8 mouse cellular contexts compared by ENCODE assay signal in the genomic region with DNA sequence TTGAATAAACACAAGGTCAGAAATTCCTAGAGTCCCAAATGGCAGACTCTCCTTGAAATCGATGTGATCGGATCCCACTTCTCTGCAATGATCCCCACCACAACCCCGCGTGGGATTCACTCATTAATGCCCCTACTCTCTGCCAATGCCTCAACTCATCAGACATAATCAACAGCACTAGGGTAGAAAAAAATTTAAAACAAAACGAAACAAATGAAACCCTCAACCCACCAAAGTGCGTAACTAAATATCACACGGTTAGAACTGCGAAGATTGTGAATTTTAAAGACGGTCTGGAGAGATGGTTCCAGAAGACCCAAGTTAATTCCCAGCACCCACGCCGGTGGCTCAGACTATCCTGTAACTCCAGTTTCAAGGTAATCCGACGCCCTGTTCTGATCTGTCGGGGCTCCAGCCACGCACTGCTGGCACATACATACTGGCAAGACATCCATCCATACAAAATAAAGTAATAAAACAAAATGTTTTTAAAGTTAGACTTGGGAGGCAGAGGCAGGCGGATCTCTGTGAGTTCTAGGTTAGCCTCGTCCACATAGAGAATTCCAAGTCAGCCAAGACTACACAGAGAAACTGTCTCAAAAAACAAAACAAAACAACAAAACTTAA. TPM values are rescaled to one million over a fixed set of nuclear protein-coding genes. Genes with fewer than 3 reads are reported as not detected.
A peak's percentile ranks its signal among the peaks of the same experiment; 100 is the strongest.
DNase-seq lines count a peak whose midpoint lies in the region; ATAC-seq and TF ChIP-seq lines count a peak whose summit lies in the region.

No protein-coding gene starts in this region.

- no peaks in the 10 kb centered on the region; the same call in none of the 2 replicates for H3K36me3 ChIP-seq in hindbrain, embryonic 16.5 days (ENCODE audit: control insufficient read depth, insufficient read depth, low read length)
- 0 out of 2 replicates have a peak, but pooled peaks cover under 1% of the 10 kb centered on the region for H3K36me3 ChIP-seq in midbrain, postnatal 0 days (ENCODE audit: insufficient read depth, low read length)

- peak; percentile 5 for DNase-seq in lung, adult 2 months
- no peak for DNase-seq in lung, postnatal 4 days
- no peak for DNase-seq in midbrain, postnatal 0 days (ENCODE audit: low spot score)
- no peak for DNase-seq in cerebellum, postnatal 14 days
- DNase-seq in ovary, postnatal 10 days (ENCODE audit: low spot score), result no peak
- no peak for DNase-seq in kidney, postnatal 10 days

- H3K27ac ChIP-seq in cortical plate, adult 2 months (ENCODE audit: insufficient read depth, low read length), result no peak overlapping the region
- no peak overlapping the region for H3K27ac ChIP-seq in hindbrain, embryonic 16.5 days (ENCODE audit: low read depth, low read length)
- no peak overlapping the region; the same call in 1 of the 2 replicates for H3K27ac ChIP-seq in midbrain, postnatal 0 days (ENCODE audit: low read depth, low read length)

- no peak; the same call in 1 of the 2 replicates for ATAC-seq in hindbrain, embryonic 16.5 days
- ATAC-seq in midbrain, postnatal 0 days (ENCODE audit: low FRiP score), result no peak

- no peaks in the 10 kb centered on the region for H3K9me3 ChIP-seq in hindbrain, embryonic 16.5 days (ENCODE audit: control insufficient read depth, low read length)
- no peaks in the 10 kb centered on the region for H3K9me3 ChIP-seq in midbrain, postnatal 0 days (ENCODE audit: low read length)

- no peak for TF ChIP-seq CTCF in lung, adult 2 months (IDR thresholded peaks at IDR 0.05; ENCODE audit: insufficient read depth, low read length)
- TF ChIP-seq CTCF in cortical plate, adult 2 months (IDR thresholded peaks at IDR 0.05; ENCODE audit: extremely low read depth, insufficient read depth, low read length), result no peak
- TF ChIP-seq CTCF in midbrain, postnatal 0 days (IDR thresholded peaks at IDR 0.05), result no peak

- peak overlapping the region; percentile 99 for H3K4me3 ChIP-seq in lung, adult 2 months (replicated peaks; ENCODE audit: extremely low read depth, low read depth, low read length)
- peak overlapping the region; percentile 76 for H3K4me3 ChIP-seq in cortical plate, adult 2 months (ENCODE audit: insufficient read depth, low read length)
- H3K4me3 ChIP-seq in hindbrain, embryonic 16.5 days (ENCODE audit: low read length), result peak overlapping the region; percentile 68
- peak overlapping the region; percentile 89 for H3K4me3 ChIP-seq in midbrain, postnatal 0 days (ENCODE audit: low read depth, low read length)

- WGBS in lung, adult 2 months, result 59% methylated on average over 17 of the region's 17 CpGs
- 70% methylated on average over 17 of the region's 17 CpGs for WGBS in hindbrain, embryonic 16.5 days
- 68% methylated on average over 17 of the region's 17 CpGs for WGBS in midbrain, postnatal 0 days

- H3K27me3 ChIP-seq in hindbrain, embryonic 16.5 days (replicated peaks; ENCODE audit: control insufficient read depth, insufficient read depth, low read length), result no peaks in the 10 kb centered on the region
- H3K27me3 ChIP-seq in midbrain, postnatal 0 days (ENCODE audit: insufficient read depth, low read length), result no peaks in the 10 kb centered on the region

- H3K9ac ChIP-seq in hindbrain, embryonic 16.5 days (ENCODE audit: low read depth, low read length), result peak overlapping the region; percentile 94
- peak overlapping the region; percentile 93; the same call in 1 of the 2 replicates for H3K9ac ChIP-seq in midbrain, postnatal 0 days (replicated peaks; ENCODE audit: low read length, poor library complexity, severe bottlenecking)

- no peak for TF ChIP-seq POLR2A in lung, adult 2 months (IDR thresholded peaks at IDR 0.05; ENCODE audit: borderline replicate concordance, extremely low read depth, low read depth, low read length)
- TF ChIP-seq POLR2A in cortical plate, adult 2 months (IDR thresholded peaks at IDR 0.05; ENCODE audit: extremely low read depth, insufficient read depth, low read length), result no peak

- H3K4me1 ChIP-seq in lung, adult 2 months (ENCODE audit: control insufficient read depth, insufficient read depth, low read length), result no peaks in the 10 kb centered on the region; the same call in 1 of the 2 replicates
- peaks cover 2% of the 10 kb centered on the region for H3K4me1 ChIP-seq in cortical plate, adult 2 months (ENCODE audit: control insufficient read depth, insufficient read depth, low read length)
- peaks cover 3% of the 10 kb centered on the region; the same call in 1 of the 2 replicates for H3K4me1 ChIP-seq in hindbrain, embryonic 16.5 days (ENCODE audit: control insufficient read depth, insufficient read depth, low read depth, low read length)
- H3K4me1 ChIP-seq in midbrain, postnatal 0 days (ENCODE audit: insufficient read depth, low read length), result peaks cover 2% of the 10 kb centered on the region; the same call in 1 of the 2 replicates

- peak overlapping the region; percentile 70 for H3K4me2 ChIP-seq in hindbrain, embryonic 16.5 days (ENCODE audit: low read length)
- peak overlapping the region; percentile 60 for H3K4me2 ChIP-seq in midbrain, postnatal 0 days (ENCODE audit: low read depth, low read length, poor library complexity, severe bottlenecking)

RNA-seq across cellular contexts. Expression of gene Arl14ep, which starts 0.8 kb away (rescaled TPM):
- 4.7 and 7.5 TPM in 2 replicates for polyA plus RNA-seq in lung, adult 2 months (2012; rRNA removed)
- 25.3 and 26.1 TPM in 2 replicates for polyA plus RNA-seq in cortical plate, adult 2 months (2012; rRNA removed)
- polyA plus RNA-seq in hindbrain, embryonic 16.5 days (2015; fragmentation: Nextera tagmentation; extraction: Ambion mirVana), result 31.7 and 36.3 TPM in 2 replicates
- 27.8 and 40.6 TPM in 2 replicates for total RNA-seq in midbrain, postnatal 0 days (2014; rRNA removed)
- 26.5 and 26.9 TPM in 2 replicates for polyA plus RNA-seq in midbrain, postnatal 0 days (2015; fragmentation: Nextera tagmentation; extraction: Ambion mirVana)
